Mouse (Mus musculus) kidney, postnatal 25 days (tissue): ENCODE results near the gene Ptpra.

Source experiments
- DNase-seq, 2 experiments: peaks; one replicate each; pipeline ENCODE4 v3.0.0; 2021; ENCODE audit warnings: mixed read lengths in 2 of 2

Ptpra gene

DNA sequence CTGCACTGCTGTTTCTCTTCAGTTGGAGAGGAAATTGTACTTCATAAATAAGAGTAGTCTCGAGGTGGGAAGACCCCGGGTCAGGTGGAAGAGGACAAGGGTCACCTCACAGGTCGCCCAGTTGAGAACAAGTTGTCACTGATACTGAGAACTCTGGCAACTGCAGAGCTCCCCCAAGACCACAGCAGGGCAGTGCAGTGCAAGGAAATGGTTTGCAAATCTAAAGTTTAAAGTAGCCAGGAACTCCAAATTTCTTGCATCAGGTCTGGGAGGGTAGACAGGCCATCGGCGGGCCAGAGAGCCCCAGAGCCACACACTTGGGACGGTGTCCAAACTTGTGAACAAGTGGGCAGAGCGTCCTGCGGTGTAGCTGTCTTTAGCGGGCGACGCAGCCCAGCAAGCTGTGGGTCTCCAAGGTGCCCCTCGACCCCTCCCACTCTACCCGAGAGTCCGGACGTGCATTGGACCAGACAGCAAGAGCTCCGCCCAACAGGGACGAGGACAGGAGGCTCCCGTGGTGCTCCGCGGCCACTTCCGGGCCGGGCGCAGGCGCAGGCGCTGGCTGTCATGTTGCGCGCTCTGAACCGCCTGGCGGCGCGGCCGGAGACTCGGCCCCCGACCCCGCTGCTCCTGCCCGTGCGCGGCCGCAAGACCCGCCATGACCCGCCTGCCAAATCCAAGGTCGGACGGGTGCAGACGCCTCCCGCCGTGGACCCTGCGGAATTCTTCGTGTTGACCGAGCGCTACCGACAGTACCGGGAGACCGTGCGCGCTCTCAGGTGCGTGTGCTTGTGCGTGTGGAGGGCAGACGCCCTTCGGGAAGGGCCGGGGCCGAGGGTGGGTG lies 113.4 kb downstream of the Ptpra start, which contains the start of gene Mrps26:
Gene Mrps26 (plus strand): TSS at position 531 of the 844 bp plus-strand sequence.
- peak; percentile 94 to 98 for DNase-seq

DNA sequence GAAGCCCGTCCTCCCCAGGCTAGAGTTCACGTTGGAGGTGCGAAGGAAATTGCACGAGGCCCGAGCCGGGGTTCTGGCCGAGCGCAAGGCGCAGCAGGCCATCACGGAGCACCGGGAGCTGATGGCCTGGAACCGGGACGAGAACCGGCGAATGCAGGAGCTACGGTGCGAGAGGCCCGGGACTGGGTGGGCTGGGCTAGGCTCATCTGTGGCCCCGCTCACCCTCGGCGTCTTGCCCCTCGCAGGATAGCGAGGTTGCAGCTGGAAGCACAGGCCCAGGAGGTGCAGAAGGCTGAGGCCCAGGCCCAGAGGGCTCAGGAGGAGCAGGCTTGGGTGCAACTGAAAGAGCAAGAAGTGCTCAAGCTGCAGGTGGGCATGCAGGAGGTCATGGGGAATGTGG lies 114.0 kb downstream of the Ptpra start:
- DNase-seq = no peak

DNA sequence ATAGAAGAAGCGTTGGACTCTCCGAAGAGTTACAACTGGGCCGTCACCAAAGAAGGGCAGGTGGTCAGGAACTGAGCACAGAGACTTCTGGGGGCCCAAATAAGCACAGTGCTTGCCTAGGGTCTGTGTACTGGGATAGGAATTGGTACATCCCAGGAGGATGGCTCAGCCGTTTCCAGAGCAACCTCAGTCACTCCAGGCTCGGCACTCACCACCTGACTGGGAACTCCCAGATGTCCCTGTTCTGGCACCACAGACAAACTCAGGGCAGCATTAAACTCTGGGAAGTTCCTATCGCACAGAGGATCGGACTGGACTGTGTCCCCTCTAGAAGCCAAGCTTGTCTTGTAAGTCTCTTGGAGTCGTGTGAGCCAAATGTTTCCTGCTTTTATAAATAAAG lies 114.9 kb downstream of the Ptpra start:
- no peak for DNase-seq

DNA sequence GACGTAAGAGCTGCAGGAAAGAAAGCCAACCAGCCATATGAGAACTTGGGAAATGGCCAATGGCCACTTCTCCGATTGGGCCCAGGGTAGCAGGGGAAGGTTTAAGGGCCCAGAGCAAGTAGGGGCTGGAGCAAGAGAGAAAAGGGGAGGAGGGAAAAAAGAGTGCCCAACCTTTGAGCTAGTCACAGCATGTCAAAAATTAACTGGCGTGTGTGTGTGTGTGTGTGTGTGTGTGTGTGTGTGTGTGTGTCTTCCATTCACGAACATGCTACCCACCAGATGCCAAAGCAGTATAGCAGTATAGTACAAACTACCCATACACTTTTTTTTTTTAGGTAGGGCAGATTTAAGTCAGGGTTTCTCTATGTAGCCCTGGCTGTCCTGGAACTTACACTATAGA lies 118.8 kb downstream of the Ptpra start:
- peak; percentile 25 to 60 for DNase-seq

DNA sequence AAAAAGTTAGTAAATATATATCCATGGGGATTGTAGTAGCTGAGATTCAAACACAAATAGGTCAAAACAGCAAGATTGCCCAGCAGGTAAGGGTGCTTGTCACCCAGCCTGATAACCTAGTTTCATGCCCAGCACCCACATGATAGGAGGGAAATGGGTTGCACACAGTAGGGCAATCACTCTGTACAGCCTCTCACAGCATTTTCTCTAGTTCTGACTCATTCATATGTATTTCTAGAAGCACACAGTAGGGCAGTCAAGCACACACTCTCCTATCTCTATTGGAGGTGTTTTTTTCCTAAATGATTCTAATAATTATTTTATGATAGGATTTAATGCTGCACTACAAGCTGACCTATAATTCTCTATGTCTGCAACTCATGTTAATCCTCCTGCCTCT lies 119.8 kb downstream of the Ptpra start:
- no peak for DNase-seq

DNA sequence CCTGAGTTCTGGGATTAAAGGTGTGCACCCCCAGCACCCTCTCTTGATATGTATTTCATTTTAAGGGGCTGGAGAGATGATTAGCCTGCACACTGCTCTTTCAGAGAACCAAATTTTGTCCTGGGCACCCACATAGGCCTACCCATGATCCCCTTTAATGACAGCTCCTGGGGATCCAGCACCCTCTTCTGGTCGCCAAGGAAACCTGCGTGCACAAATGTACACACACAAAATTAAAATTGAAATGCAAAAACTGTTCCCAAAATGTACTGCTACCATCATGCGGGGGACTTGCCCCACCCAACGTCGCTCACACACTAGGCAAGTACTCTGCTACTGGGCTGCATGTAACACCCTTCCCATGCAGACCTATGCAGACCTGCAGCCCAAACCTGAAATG lies 124.9 kb downstream of the Ptpra start:
- DNase-seq = no peak

DNA sequence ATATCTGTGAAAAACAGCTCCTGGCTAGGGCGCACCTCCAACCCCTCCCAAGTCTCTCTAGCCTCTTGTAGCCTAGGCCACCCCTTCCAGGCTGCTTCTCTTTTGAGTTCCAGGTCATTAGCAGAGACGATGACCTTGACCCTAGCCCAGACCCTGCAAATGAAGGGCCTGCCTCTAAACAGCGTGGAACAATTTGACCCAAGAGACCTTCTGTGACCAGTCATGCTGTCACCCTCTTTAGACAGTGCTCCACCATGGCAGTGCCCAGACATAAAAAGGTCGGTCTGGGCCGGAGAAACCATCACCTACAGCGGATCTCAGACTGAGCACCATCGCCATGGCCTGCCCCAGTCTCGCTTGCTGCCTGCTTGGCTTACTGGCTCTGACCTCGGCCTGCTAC lies 125.8 kb downstream of the Ptpra start, which contains the start of gene Oxt:
Gene Oxt (plus strand): TSS at position 301 of the 400 bp plus-strand sequence.
- no peak for DNase-seq

DNA sequence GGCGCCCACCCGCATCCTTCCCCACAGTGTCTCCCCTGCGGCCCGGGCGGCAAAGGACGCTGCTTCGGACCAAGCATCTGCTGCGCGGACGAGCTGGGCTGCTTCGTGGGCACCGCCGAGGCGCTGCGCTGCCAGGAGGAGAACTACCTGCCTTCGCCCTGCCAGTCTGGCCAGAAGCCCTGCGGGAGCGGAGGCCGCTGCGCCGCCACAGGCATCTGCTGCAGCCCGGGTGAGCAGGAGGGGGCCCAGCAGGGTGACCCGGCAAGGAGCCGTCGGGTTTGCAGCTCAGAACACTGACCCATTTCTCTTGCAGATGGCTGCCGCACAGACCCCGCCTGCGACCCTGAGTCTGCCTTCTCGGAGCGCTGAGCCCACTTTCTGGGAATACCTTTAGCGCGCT lies 126.5 kb downstream of the Ptpra start:
- peak in 1 of 2 experiments; percentile 27 for DNase-seq

DNA sequence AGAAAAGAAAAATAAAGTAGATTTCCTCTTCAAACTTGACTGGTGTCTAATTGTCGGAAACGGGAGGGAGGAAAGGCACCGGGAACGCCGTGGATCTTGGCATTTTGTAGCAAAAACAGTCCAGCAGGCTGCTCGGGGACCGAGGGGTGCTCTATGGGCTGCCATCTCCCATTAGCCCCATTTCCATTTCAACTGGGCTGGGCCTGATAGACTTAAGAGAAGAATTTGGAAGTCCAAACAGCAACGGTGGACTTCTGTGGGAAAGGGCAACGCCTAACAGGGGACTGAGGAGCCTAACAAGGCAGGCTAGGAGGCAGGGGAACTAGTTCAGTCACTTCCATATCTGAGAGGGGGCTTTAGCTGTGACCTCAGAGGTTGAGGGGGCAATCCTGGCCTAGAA lies 126.9 kb downstream of the Ptpra start:
- no peak for DNase-seq

DNA sequence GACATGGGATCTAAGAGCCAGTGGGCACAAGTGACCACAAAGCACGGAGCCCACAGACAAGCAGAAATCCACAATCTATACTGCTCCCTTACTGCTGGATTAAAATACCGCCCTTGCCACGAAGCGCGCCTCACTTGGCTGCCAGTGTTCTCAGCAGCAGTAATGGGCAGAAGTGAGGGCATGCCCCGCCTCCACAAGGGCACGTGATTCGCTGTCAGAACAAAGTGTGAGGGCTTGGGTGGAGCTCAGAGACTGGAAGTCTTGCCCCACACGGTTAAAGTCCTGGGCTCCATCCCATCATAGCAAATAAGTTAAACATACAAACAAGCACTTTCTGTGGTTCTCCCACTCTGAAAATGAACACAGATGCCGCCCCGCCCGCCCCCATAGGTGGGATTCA lies 127.6 kb downstream of the Ptpra start:
- peak; percentile 87 to 92 for DNase-seq

DNA sequence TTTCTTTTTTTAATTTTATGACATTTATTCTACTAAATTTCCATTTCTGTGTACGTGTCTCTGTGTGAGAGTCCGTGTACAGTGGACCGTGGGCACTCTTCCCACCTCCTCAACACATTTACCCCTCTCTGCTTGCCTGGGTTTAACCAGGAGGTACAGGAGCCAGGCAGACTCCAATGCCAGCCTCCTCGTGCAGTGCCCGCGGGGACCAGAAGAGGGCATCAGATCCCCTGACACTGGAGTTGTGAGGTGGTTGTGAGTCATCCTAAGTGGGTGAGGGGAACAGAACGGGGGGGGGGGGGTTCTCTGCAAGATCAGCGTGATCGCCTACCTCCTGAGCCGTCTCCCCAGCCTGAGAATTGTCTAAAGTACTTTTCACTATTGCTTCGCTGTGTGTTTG lies 128.1 kb downstream of the Ptpra start:
- peak; percentile 62 to 73 for DNase-seq

DNA sequence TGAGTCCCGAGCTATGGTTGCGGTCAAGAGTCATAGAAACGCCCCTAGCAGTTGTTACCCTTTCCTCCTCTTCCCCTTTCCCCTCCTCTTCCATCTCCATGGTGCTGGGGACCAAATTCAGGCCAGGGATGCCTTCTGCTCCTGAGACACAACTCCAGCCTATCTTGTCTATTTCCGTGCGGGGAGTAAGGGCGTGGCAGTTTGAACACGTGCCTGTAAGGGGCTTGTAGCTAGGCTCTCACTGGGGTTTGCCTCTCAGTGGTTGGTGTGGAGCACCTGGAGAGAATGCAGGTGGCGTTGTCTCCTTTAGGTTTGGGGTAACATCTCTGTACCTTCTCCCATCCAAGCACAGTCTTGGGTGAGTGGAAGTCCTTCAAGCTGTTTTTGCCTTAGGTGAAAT lies 129.7 kb downstream of the Ptpra start:
- DNase-seq = no peak

DNA sequence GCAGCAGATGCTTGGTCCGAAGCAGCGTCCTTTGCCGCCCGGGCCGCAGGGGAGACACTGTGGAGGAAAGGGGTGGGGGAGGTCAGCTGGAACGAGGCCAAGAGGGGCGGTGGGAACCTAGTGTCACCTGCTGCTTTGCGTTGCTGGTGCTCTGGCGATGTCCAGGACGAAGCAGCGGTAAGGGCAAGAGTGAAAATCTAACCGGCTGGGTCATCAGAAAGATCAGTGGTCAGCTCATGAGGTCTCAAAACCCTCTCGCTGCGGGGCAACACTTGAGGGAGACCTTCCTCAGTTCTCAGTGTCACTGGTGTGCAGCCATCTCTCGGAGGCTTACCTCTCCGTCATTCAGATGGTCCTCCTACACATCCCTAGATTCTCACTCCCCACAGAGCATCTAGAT lies 131.1 kb downstream of the Ptpra start:
- DNase-seq = no peak

DNA sequence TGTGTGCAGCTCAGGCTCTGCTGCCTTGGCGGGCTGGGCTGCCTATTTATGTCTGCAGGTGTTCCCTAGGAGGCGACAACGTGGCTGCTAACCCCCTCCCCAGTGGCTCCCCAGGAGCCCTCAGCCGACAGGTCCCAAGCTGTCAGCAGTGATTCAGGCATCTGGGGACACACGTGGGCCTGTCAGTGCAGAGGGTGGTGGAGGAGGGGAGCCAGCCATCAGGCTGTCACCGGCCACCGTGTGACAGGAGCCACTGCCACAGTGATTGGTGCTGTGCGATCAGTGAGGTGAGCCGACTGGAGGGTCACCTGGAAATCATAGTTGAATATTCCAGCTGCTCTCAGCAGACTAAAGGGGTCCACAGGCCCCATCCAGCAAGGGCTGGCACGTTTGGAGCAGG lies 132.5 kb downstream of the Ptpra start, which contains the start of gene Avp:
Gene Avp (minus strand): TSS at position 3 of the 400 bp plus-strand sequence.
- DNase-seq = no peak

DNA sequence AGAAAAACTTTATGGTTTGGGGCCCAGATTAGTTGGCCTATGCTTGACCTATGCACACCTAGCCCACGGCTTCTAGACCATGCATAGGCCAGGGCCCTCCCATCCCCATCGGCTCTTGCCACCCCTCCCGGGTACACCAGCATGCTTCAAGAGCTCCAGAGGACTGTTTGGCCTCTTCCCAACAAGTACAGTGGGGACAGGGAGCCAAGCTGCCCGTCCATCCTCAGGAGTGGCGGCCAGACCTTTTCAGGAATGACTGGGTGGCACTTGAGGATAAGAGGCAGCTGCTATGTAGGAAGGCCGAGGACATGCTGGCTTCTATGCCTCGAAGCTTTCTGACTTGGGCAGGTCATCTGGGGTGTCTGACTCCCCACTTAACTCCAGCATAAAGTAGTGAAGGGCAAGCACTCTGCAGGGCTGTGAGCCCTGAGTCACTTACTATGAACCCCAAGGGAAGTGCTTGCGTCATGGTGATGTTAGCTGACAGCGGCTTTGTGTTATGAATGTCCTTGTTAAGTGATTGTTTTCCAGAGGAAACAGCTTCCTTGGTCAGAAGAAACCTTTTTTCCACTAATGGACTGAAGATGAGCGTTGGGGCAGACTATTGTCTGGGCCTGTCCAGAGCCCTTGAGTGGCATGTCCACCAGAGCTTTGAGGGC lies 134.0 kb downstream of the Ptpra start:
- no peak for DNase-seq

DNA sequence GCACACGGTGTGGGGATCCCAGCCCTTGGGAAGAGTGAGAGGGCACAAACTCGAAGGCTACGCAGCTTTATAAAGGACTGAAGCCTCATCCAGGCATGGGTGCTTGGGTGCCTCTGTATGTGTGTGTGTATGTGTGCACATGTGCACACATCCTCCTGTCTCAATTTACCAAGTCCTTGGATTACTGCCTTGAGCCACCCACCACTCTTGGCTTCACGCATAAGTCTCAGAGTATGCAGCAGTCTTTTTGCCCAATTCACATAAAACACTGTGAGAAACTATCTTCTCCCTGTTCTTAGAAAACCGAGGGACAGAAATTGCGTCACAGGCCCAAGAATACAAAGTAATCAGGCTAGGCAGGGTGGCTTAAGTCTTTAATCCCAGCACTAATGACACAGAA lies 135.9 kb downstream of the Ptpra start:
- DNase-seq = no peak

DNA sequence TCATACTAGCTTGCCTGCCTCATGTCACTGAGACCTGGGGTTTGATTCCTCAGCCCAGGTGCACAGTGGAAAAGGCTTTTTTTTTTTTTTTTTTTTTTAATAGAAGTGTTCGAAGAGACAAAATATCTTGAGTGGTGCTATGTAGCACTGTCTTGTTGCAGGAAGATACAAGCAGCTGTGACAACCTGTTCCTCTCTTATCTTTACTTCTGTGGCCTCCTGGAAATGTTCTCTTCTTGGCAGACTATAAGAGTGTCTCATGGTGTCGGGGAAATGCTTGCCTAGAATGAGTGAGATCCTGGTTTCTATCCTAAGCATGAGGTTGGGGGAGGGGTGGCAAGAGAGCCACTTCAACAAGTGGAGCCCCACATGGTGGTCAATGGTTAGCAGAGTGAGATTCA lies 138.3 kb downstream of the Ptpra start:
- peak in 1 of 2 experiments; percentile 15 for DNase-seq

DNA sequence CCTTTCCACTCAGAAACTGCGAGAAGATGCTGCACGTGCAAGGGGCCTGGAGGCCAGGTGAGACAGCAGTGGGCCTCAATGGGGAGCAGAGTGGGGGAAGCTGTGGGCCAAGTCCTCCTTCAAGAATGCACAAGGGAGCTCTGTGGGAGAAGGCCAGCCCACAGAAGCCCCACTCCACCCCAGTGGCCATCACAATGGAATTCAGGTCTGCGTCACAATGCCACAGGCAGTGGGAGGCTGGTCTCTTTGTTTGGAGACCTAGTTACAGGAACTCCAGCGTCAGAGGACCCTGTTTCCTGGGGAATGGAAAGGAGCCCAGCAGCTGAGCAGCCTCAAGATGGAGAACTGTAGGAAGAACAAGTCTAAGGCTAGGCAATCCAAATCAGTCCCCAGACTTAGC lies 139.1 kb downstream of the Ptpra start:
- peak in 1 of 2 experiments; percentile 19 for DNase-seq

DNA sequence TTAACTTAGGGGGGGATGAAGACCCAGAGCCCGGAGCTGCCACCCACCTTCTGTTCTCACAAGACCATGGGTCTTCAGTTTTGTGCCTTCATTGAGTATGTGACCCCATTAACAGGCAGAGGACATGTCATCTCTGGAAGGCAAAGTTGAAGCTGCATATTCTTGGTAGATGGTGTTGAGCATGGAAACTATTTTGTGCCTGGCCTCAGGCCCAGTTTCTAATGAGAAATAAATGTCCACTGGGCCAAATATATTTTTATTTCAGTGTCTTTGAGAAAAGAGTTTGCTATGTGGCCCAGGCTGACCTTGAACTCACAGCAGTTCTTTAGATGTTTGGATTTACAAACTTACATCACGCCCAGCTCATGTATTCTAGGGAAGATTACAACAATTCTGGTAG lies 139.7 kb downstream of the Ptpra start:
- no peak for DNase-seq

DNA sequence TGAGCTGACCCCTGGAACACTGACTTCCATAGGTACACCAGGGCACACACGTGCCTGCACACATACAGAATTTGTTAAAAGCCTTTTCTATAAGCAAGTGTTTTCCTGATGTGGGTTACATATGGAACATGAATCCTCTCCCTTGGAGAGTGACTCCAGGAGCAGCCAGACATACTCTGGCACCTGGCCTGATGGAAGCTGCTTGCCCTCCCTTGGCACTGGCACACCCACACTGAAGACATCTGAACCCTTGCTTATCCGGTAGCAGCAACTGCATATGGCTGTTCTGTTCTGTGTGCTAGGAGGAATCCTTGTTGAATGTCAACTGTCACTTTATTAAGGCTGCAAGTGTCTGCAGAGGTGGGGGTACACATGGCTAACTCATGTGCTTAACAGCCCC lies 140.9 kb downstream of the Ptpra start:
- DNase-seq = peak in 1 of 2 experiments; percentile 17

DNA sequence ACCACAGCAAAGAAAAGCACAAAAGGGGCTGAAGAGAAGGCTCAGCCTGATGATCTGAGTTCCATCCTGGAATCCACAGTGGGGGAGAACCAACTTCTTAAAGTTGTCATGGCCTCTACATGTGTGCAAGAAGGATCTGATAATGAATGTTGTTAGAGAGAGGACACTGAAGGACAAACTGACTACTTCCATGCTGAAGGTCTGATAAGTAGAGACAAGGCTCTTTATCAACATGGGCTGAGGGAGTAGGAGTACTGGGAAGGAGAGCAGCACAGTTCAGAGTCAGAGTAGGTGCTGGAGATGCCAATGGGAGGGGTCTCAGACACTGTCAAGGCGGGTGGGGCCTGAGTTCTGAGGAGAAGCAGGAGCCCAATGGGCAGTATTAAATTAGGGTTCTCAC lies 145.5 kb downstream of the Ptpra start:
- no peak for DNase-seq

DNA sequence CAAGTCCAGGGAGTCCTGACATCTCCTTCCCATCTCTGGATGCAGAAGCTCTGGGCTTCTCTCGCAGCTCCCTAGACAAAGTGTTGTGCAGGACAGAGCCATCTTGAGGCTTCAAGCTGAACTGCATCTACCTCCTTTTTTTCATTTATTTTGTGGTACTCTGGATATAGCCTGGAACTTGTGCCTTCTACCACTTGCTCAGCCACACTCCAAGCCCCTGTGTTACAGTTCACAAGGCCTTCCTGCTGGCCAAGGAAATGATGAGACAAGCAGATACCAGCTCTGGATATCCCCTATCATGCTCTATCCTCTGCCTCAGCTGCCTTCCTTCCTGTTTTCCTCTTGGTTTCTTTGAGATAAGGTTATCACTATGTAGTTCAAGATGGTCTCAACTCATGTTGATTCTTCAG lies 147.5 kb downstream of the Ptpra start:
- DNase-seq = peak in 1 of 2 experiments; percentile 39

DNA sequence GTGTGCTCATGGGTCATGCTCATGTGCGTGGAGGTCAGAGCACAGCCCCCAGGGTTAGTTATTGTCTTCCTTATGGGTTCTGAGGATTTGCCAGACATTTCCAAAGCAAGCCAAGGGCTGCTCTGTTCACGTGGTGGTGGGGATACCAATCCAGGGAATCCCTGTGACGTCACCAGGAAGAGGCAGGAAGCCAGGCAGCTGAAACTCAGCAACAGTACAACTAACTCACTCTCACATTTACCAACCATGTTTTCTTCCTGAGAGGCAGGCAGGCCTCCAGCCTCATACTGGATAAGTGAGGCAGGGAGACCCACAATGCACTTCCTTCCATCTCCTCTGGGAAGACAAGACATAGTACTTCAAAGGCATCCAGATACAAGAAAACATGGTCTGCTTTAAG lies 148.3 kb downstream of the Ptpra start:
- no peak for DNase-seq

DNA sequence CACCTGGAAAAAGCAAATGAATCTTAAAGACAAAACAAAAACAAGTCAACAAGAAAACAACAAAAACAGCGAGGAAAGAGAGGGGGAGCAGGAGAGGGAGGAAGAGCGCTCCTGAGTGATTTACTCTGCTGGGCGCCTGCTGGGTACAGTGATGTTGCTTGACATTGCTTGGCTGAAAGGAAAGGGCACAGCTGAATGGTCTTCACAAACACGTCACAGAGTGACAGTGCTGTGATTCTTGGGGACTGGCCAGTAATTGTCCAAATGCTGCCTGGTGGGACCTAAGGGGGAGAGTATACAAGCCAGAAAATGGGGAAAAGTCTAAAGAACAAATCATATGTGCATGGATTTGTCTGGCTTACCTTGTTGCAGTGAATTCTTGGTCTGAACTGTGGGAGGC lies 152.1 kb downstream of the Ptpra start:
- no peak for DNase-seq
